Mouse (Mus musculus) cerebellum, postnatal 14 days (tissue): ENCODE data around the gene Gm5901.

Experiments
- DNase-seq, 2 experiments: peaks; one replicate each; pipeline ENCODE4 v3.0.0; 2021; ENCODE audit warnings: mixed read lengths in 2 of 2

The Gm5901 gene

DNA sequence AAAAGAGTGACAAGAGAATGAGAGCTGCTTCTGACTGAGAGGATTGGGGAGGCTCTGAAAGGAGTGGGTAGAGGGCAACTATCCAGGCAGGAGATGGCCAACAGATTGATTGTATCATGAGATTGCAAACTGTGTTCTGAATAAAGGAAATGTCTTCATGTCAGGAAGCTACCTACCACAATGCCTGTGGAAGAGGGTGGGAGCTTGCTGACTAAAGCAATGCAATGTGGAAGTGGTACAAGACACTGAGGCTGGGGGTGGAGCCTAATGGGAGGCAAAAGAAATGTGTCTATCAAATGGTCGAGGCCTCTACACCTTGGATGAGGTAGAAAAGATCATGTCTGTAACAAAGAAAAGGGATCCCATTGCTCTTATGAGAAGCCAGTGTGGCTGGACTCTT is 31.5 kb downstream of the Gm5901 start:
- no peak for DNase-seq

DNA sequence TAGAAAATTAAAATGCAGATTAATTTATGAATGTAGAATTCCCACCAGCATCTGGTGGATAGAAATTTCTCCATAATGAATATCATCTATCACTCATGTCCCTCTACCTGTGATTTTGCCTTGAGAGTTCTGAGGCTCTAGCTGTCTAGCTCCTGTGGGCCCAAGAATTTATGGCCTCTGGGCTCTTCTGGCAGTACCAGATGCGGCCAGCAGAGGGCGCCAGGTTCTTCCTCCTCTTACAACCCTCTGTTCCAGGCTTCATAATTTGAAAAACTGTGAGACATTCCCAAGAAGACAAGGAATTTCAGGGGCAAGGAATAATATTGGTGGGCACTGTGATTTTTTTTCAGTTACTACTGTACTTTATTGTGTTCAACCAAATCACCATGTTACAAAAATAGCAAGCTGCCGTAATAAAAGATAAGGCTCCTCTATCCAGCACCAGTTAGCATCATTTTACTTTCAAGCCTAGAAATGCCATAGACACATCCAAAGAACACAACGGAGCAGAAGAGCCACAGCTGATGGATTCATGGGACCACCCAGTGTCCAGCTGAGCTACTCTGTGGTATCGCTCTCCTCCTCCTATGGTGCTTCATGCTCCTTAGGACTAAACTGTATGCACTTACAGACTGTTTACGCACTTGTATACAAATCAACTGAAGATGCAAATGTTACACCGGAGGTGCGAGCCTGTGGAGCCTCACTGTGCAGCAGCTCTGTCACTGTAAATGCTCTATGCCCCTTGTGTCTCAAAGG is 37.2 kb downstream of the Gm5901 start:
- peak; percentile 90 to 94 for DNase-seq

DNA sequence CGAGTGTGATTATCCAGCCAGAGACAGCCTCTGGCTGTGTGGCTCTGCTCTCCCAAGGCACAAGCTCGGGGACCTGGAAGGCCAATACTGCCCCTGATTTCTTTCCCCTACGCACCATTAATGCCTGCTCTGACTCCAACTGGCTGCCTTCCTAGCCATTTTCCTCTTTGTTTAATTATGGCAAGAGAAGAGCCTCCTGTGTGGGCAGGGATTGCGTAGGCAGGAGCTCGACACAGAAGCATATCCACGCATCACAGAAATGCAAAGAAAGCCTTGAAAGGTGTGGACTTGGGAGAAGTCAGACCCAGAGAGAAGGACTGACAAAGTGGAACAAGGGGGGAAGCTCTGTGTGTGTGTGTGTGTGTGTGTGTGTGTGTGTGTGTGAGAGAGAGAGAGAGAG is 39.5 kb downstream of the Gm5901 start:
- no peak for DNase-seq

DNA sequence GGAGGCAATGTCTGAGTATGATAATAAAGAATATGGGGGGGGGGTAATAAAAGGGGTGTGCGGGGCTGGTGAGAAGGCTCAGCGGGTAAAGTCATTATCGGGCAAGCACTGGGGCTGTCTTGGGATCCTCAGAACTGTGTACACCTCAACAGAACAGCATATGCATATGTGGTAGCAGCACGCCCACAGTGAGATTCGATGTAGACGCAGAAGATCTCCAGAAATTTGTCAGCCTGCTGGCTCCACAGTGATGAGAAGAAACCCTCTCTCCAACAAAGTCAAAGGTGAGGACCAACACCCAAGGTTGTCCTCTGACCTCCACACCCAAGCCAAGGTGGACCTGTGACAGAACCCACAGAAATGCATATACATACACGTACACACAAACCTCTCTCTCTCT is 41.7 kb downstream of the Gm5901 start:
- no peak for DNase-seq

DNA sequence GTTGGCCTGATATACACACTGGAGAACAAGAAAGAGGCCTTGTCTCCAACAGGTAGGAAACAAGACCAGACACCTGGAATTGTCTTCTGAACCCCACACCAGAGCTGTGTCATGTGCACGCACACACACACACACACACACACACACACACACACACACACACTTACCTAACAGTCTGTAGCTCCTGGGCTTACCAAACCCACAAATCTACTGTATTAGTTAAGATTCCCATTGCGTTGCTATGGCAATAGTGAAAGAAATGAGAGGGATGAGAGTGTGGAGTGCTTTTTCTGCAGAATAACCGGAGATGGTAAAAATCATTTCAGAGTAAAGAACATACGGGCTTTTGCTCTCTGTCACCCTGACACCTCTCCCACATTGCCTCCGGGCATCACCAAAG is 43.3 kb downstream of the Gm5901 start:
- no peak for DNase-seq

DNA sequence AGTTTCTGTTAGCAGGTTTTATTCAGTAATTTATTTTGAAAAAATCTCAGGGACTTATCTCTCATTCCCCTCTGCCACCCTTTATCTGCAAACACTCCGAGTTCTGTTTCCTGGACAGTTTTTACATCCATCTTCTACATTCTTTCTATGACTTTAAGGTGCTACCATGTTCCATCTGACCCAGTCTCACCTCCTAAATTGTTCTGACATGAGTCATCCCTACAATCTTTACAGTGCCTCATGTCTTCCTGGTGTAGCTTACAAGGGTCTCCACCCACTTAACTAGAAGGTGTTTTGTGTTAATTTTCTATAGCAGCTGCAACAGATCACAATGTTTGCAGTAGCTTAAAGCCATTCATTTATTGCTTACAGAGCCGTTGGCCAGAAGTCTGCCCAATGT is 46.1 kb downstream of the Gm5901 start:
- DNase-seq = no peak

DNA sequence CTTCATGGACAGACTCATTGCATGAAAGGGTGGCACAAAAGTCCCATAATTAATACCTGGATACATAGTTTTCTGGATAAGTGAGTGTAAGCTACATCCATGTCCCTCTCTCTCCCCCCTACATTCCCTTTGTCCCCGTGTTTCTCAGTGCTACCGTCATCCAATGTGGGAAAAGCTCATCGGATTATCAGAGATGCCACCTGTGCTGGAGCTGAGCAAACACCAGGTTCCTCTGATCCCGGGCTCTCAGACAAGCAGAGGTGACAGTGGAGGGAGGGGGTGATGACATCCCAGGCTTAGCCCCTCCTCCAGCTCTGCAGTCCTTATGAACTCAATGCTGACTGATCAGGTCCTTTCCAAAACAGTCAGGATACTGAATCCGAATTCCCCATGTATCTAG is 49.5 kb downstream of the Gm5901 start:
- DNase-seq = no peak

DNA sequence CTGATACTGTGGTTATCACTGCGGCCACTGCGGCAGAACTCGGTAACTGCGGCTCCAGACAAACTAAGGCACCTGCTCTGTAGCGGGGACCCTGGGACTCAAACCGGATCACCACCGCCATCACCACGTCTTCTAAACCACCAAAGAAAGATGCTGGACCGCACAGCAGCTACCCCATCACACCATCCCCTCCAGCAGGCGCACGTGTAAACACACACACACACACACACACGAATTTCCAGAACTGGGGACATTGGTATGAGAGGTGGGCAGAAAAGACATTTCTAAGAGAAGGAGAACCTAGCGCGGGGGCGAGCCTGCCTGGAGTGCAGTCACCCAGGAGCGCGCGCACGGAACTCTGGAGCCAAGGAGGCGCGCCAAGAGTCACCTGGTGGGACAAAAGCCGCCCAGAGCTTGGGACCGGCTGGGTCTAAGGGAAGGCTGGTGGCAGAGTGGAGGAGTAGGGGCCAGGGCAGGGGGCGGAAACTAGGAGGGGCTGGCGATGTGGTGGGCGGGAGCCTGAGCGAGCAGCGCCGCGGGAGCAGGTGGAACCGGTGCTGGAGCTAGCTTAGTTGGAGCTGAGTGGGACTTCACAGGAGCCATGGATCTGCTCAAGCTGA is 50.7 kb downstream of the Gm5901 start, which contains the start of gene Cckbr:
Gene Cckbr (plus strand): TSS at position 308 of the 620 bp plus-strand sequence.
- peak; percentile 27 to 42 for DNase-seq

DNA sequence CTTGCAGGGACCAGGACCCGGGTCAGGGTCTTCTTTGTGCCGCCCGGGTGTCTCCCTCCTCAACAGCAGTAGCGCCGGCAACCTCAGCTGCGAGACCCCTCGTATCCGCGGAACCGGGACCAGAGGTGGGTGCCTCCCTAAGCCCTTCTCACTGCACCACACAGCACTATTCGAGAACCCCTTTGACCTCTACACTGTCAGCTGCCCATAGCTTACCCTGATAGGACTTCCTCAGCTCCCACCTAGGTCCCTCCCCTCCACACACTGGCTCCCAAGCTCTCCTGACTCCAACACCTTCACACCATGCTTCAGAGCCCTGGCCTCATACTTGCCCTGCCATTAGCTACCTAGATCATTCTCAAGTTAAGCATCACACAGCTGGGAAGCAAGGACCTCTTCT is 51.2 kb downstream of the Gm5901 start:
- no peak for DNase-seq
